Mouse (Mus musculus): ENCODE results near the gene Sgo2a.
"Not testable (repeated sequence)": the region's sequence is repeated elsewhere in the genome, so short reads cannot be mapped to it uniquely, and the experiment has no call there.

Gene Sgo2a

DNA sequence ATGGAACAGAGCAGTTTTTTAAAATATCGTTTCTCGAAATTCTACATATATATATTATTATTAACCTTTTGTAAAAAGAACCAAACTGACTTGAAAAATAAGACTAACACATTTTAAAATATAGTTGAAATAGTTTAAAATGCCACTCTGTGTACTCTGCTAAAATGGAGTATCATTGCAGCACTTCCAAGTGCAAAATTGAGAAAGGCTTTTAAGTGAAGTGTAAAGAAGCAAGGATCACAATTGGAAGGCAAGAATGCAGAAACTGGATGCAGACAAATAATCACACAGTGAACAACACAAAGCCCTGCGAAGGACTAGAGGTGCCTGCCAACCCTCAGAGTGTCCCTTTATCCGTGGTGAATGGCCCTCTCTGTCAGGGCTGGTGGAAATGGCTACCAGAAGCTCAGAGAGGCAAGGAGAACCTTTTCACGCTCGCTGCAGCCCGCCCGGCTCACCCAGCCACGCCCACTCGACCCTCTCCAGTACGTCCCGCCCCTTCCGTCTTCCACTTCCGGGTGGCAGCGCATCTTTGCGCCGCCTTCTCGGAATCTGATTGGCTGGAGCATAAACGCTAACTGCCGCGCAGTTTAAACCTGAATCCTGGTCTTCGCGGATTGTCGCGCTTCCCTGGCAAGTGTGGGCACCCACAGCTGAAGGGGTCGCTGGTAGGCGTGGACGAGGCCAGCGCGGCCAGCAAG, at the start of gene Sgo2a:
Sgo2a (plus strand) TSS at position 540 of the 701 bp plus-strand sequence.
- peak; percentile 93 to 96 for DNase-seq

DNA sequence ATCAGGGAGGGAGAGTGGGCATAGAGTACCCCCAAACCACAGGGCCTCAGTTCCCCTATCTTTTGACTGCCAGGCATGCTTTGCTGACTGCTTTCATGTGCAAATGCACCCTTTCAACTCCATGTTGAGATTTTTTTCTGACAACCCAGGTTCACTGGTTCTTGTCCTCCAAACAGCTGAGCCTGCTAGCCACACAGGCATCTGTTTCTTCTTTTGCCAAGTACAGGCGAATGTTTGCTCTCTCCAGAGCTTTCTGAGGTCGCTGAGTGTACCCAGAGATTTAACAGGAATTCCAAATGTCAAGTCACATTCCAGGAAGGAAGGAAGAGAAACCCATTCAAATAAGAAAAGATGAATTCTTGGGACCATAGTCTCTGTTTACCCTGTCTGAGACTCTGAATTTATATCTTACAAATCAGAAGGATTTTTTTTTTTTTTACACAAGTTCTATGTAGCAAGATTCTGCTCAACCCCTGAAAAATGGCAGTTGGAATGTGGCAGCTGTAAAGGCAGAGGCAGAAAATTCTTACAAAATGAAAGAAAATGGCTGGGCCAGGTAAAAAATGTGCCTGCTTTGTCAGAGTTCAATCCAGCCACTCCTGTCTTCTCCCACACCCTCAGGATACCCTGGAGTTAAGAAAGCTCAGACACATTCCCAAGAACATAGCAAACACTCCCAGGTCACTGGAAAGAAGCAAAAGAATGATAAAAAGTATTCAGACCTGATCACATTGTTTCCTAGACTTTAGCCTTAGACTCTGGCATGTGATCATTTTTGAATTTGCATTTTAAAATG, 48.0 kb upstream of the Sgo2a start:
- DNase-seq: no peak

- DNase-seq: peak in 1 of 2 experiments; percentile 23
Observed at GRCm38 (mm10) chr1:57949195-57949594, 46.6 kb upstream of the Sgo2a start.

DNA sequence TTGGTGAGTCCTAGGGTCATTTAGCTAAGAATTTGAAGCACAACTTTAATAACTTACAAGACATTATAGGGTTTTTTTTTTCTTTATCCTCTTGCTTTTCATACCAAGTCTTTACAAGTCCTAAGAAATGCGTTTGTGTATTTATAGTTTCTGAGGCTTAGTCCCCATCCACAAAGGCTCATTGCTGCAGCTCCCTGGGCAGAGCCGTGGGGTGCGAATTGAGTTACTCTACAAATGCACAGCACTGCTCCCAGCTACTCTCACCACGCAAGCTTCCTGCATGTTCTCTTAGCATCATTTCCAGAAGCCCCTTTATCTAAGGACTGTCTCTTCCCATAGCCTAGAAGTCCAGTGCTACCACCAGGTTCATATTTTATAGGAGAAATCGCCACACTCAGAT, 46.1 kb upstream of the Sgo2a start:
- no peak for DNase-seq

DNA sequence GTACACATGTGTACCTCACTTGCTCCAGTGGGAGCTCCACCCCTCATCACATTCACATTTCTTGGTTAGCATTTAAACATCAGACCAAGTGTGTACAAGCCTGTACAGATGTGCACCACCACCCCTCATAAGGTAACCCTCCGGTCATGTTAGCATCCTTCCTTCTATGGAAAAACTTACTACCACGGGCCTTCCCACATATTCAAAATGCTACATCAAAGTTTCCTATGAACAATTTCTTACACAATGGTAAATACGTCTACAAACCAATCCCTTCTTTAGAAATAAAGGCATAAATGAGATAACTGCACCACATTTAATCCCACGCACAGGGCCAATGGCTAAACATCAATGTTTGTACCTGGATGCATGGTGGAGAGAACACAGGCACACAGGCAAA, 43.3 kb upstream of the Sgo2a start:
- no peak for DNase-seq

DNA sequence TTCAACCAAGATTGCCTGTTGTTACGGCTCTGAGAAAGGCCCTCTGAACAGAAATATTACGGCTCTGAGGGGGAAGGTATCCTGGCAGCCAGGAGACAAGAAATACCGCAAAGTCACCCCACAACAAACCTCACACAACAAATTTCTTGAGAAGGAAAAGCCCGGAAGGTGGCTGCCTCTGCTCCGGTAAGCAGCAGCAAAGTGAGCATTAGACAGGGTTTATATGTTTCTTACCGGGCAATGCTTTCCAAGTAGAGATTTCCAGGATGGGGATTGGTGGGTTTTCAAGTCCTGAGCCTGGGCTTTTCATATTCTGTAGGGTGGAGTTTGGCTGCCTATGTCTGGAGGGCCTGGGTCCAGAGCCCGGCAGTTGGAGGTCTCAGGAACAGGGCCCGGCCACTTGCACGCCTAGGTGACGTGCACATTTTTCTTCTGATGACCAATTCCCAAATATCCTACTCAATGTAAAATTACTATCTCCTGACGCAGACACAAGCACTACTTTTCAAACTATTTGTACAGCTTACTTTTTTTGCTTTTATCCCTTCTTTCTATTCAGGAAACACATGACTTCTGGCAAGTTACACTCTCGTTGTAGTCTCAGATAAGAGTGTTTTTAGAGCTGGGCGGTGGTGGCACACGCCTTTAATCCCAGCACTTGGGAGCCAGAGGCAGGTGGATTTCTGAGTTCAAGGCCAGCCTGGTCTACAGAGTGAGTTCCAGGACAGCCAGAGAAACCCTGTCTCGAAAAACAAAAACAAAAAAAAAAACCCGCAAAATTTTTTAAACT, 42.0 kb upstream of the Sgo2a start:
- no peak for DNase-seq

DNA sequence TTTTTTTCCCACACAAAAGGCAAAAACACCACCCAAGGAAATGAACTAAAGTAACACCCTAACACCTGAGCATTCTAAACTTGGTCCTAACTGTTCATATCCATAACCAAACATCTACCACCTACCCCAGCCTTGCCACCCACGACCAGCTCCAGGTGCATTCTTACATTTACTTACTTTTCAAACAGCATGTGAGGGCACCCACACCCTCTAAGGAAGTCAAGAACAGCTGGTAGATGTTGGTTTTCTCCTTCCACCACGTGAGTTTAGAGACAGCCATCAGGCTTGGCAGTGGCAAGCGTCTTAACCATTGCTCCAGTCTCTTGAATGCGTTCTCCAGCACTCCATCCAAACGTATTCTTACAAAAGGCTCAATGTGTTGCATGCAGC, 41.4 kb upstream of the Sgo2a start:
- DNase-seq: no peak

GRCm38 (mm10) chr1:57955774-57956173, 40.0 kb upstream of the Sgo2a start:
- DNase-seq: no peak

- DNase-seq: peak; percentile 96 to 98
Observed at GRCm38 (mm10) chr1:57969327-57970271, 26.2 kb upstream of the Sgo2a start.

DNA sequence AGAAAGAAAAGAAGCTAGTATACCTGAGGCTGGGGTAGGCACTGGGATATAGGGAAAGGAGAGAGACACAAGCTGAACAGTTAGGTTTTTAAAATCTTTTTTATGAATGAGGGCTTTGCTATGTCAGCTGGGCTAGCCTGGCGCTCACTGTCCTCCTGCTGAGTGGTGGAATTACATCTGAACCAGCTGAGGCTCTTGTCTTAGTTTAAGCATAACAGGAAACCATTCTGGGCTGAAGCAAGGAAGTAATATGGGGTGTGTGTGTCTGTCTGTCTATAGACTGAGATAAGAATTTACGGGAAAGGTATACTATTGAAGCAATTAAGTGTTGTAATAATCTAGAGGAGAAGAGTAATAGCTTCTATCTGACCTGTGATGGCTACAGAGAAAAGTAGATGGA, 24.2 kb upstream of the Sgo2a start:
- no peak for DNase-seq

DNA sequence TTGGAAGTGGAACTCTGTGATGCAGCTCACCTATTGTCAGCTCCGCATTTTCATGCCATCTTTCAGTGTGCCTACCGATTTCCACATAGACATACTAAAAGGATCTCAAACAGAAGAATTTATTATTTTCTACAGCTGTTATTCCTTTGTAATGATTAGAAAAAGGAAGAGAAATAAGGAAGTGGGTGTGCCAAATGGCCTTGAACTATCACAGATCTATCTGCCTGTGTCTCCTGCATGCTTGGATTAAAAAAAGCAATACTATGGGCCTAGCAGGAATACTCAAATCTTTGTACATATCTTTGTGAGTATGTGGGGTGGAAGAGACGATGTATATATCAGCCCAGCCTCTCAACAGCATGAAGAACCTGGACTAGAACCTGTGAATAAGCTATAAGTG, 18.9 kb upstream of the Sgo2a start:
- DNase-seq: no peak

DNA sequence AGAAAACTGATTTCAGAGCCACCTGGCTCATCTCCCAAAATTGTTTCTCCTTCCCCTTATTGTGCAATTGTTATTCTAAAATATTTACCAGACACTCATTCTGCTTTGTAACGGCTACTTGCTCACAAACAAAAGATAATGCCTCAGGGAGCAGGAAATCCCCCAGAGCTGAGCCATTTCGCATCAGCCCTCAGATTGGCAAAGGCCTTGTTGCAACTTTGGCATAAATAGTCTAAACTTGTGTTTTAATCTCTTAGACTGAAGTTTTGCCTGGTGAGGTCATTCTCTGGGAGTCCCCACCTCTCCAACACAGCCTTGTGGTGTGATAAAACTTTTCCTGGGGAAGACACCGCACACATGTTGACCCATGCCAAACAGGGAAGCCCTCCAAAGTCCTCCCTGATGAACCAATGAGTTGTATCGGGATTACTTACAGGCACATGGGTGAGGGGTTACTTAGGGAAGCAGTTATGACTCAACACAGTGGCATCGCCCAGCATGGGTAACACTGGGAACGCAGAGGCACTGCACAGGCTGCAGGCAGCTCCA, 6.6 kb upstream of the Sgo2a start:
- no peak for DNase-seq

GRCm38 (mm10) chr1:57991277-57991676, 4.5 kb upstream of the Sgo2a start:
- DNase-seq: no peak

- no peak for DNase-seq
Observed at GRCm38 (mm10) chr1:57996133-57996615, 403 bp downstream of the Sgo2a start.

- DNase-seq: no peak
Observed at GRCm38 (mm10) chr1:57998146-57998545, 2.4 kb downstream of the Sgo2a start.

GRCm38 (mm10) chr1:58006388-58006787, 10.6 kb downstream of the Sgo2a start:
- DNase-seq: not testable (repeated sequence)

- no peak for DNase-seq
Observed at GRCm38 (mm10) chr1:58018856-58019255, 23.1 kb downstream of the Sgo2a start, which contains the start of gene Kctd18. Gene Kctd18 (minus strand): TSS chr1:58018956.

DNA sequence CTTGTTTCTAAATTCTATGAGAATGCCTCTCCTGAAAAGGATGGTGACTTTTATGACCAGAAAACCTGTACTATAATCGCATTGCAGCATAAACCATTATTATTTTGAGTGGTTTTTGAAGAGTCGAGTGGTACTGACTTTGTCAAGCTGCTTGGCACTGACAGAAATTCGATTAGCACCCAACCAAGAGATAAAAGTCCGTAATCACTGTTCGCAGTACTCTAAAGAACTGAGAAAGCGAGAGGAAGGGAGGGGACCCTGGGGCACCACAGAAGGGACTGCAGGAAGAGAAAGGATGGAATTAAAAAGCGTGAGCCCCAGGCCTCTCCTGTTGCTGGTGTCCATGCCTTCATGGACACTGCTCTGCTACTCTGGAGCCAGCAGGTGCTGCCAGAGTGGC, 31.9 kb downstream of the Sgo2a start:
- no peak for DNase-seq

DNA sequence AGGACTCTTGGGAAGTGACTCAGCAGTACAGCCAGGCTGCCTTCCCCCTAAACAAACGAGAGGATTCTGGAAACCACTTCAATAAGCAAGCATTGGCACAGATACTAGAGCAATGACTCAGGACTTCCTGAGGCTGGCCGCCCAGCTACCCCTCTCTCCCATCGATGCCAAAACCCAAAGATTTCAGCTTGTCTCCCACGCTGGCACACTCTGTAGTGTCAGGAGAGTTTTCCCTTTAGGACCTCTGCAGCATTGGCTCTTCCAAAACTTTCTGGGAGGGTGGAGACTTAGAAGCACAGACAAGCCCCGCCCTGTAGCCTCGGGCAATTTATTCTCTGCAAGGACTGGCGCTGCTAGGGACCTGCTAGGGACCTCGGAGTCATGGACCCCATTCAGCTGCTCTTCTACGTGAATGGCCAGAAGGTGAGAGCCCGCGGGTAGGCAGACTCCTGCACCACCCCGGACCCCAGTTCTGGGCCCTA, 33.9 kb downstream of the Sgo2a start, which contains the start of gene Aox1:
Aox1 (plus strand) TSS at position 296 of the 482 bp plus-strand sequence.
- DNase-seq: peak; percentile 43 to 62

GRCm38 (mm10) chr1:58030156-58030871, 34.5 kb downstream of the Sgo2a start:
- DNase-seq: peak; percentile 18 to 41

All from kidney, postnatal 36 days (tissue).